Mouse (Mus musculus): ENCODE measurements around the gene Ect2l. TPM values are rescaled to one million over a fixed set of nuclear protein-coding genes. Genes with fewer than 3 reads are reported as not detected.

Ect2l gene
- polyA plus RNA-seq (2015; fragmentation: Nextera tagmentation; extraction: Ambion mirVana), result 0.18 and 0.39 TPM in 2 replicates

- H3K27ac ChIP-seq (replicated peaks), result no peak within 1 kb of the TSS
- H3K36me3 ChIP-seq, result no peaks in the 10 kb centered on the region
- H3K4me1 ChIP-seq (replicated peaks), result no peaks in the 10 kb centered on the region
- H3K9ac ChIP-seq, result no peak within 1 kb of the TSS
- WGBS, result 16% methylated on average over 11 of the region's 11 CpGs
- H3K4me3 ChIP-seq, result no peak within 1 kb of the TSS
- H3K4me2 ChIP-seq, result no peak within 1 kb of the TSS; the same call in 1 of the 2 replicates
- ATAC-seq (ENCODE audit: low FRiP score, low read depth), result peak; percentile 30; the same call in 1 of the 2 replicates
- H3K27me3 ChIP-seq, result no peaks in the 10 kb centered on the region
- H3K9me3 ChIP-seq, result no peaks in the 10 kb centered on the region
These were observed at the start of gene Ect2l for GRCm38 (mm10) chr10:18210726-18211125. TSS of gene Ect2l (minus strand) at chr10:18210890.

DNA sequence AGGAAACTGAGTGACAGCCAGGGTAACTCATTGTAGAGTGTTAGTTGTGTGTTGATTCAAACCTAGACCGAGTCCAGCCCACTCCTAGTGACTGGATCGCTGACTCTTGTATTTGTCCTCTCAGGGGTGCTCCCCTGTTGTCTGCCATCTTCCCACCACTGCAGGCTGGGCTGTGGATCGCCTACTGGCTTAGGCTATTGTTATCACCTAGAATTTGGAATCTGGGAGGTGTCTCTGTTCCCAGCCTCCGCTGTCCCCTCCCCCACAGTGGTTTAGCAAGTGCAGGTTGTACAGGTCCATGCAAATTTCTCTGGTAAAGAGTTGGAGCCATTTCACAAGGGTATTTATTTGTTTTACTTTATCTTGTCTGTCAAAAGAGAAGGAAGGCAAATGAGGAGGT, 40.7 kb upstream of the Ect2l start:
- H3K4me2 ChIP-seq, result no peak overlapping the region
- no peaks in the 10 kb centered on the region for H3K9me3 ChIP-seq
- H3K4me1 ChIP-seq (replicated peaks), result no peaks in the 10 kb centered on the region
- no peak for ATAC-seq (ENCODE audit: low FRiP score, low read depth)
- H3K4me3 ChIP-seq, result no peak overlapping the region
- no peak overlapping the region for H3K9ac ChIP-seq
- 68% methylated on average over 4 of the region's 4 CpGs for WGBS
- no peaks in the 10 kb centered on the region for H3K27me3 ChIP-seq
- no peak overlapping the region for H3K27ac ChIP-seq (replicated peaks)
- no peaks in the 10 kb centered on the region for H3K36me3 ChIP-seq

- no peaks in the 10 kb centered on the region for H3K9me3 ChIP-seq
- no peak overlapping the region for H3K4me3 ChIP-seq
- no peak overlapping the region for H3K27ac ChIP-seq (replicated peaks)
- H3K4me1 ChIP-seq (replicated peaks), result no peaks in the 10 kb centered on the region
- H3K4me2 ChIP-seq, result no peak overlapping the region
- no peak overlapping the region for H3K9ac ChIP-seq
- WGBS, result 78% methylated on average over 2 of the region's 2 CpGs
- H3K27me3 ChIP-seq, result no peaks in the 10 kb centered on the region
- H3K36me3 ChIP-seq, result no peaks in the 10 kb centered on the region
- no peak for ATAC-seq (ENCODE audit: low FRiP score, low read depth)
These were observed 32.9 kb upstream of the Ect2l start for GRCm38 (mm10) chr10:18243614-18244013.

- Histone ChIP-seq H3K4me2 (no peak overlapping the region), H3K27ac (replicated peaks) (no peak overlapping the region), H3K4me3 (no peak overlapping the region), H3K9ac (no peak overlapping the region), H3K4me1 (replicated peaks) (peaks cover 12% of the 10 kb centered on the region), H3K9me3 (no peaks in the 10 kb centered on the region), H3K36me3 (no peaks in the 10 kb centered on the region), H3K27me3 (no peaks in the 10 kb centered on the region)
- no peak for ATAC-seq (ENCODE audit: low FRiP score, low read depth)
- 92% methylated on average over 7 of the region's 7 CpGs for WGBS
These were observed 26.5 kb upstream of the Ect2l start for GRCm38 (mm10) chr10:18237191-18237590.

DNA sequence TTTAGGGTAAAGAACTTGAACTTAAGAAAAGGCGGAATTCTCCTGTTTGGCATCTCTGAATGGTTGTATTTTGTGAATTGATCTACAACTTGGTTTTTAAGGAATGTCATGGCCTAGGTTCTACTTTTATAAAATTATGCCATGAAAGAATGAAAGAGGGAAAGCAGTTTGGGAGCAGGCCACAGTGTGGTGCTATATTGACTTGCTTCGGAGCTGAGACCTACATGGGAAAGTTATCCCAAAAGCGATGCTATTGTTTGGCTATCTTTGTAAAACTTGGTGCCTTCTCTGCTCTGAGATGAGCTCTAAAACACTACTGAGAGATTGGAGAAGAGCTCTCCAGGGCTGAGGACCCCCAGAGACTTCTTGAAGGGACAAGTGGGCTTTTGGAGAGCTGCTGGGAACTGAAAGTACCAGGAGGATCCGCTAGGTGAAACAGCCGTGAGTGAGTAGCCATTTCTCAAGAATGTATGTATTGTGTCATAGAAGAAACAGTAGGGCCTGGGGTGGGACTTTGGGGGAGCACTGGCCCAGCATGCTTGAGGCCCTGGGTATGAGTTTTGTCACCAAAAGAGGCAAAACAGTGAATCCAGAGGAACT, 25.7 kb upstream of the Ect2l start:
- Histone ChIP-seq H3K27ac (replicated peaks) (no peak overlapping the region), H3K4me1 (replicated peaks) (peaks cover 12% of the 10 kb centered on the region), H3K36me3 (no peaks in the 10 kb centered on the region), H3K9me3 (no peaks in the 10 kb centered on the region), H3K4me2 (no peak overlapping the region), H3K27me3 (no peaks in the 10 kb centered on the region), H3K9ac (no peak overlapping the region), H3K4me3 (no peak overlapping the region)
- 83% methylated on average over 5 of the region's 5 CpGs for WGBS
- no peak for ATAC-seq (ENCODE audit: low FRiP score, low read depth)

- H3K27me3 ChIP-seq, result no peaks in the 10 kb centered on the region
- H3K9ac ChIP-seq, result peak overlapping the region; percentile 73
- H3K4me3 ChIP-seq, result peak overlapping the region; percentile 79
- 11% methylated on average over 14 of the region's 14 CpGs for WGBS
- peak; percentile 78 for ATAC-seq (ENCODE audit: low FRiP score, low read depth)
- peaks cover 12% of the 10 kb centered on the region for H3K4me1 ChIP-seq (replicated peaks)
- H3K36me3 ChIP-seq, result no peaks in the 10 kb centered on the region
- H3K27ac ChIP-seq (replicated peaks), result peak overlapping the region; percentile 86; the same call in 1 of the 2 replicates
- peak overlapping the region; percentile 73 for H3K4me2 ChIP-seq
- H3K9me3 ChIP-seq, result no peaks in the 10 kb centered on the region
These were observed 24.7 kb upstream of the Ect2l start for GRCm38 (mm10) chr10:18235402-18235747.

DNA sequence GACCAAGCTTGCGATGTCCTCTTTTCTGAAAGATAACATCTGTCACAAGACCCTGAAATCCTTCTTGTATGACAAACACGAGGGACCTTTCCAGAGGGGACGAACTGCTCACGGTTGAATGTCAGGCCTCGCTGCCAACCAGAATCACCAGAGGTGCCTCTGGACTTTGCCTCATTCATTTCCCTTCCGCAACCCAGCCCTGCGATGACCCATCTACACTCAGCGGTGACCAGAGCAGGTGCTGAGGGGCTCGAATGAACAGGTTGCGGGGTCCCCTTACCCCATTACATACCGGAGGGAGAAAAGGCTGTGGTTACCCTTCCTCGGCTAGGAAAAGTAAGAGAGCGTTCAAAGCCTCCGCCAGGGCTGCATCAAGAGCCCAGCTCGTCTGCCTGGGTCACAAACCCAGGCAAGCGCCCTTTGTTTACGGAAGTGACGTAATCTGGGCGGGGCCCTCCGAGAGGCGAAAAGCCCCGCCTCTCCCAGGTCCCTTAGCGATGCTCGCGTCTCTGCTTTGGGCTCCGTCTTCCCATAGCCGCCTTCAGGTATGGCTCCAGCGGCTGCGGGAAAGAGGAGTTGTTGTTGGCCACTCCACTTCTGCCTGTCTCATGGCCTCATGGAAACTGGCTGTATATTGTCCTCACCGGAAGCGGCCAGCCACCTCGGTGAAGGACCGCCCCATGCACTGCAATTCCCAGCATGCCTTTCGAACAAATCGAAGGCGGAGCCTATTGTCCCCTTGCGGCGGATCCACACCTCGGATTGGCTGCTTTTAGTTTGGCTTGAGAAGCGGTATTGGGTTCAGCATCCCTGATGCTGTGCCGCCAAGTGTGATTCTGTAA, 24.1 kb upstream of the Ect2l start, which contains the start of gene Ccdc28a:
Ccdc28a (minus strand) TSS at position 439 of the 842 bp plus-strand sequence.
- Histone ChIP-seq H3K27ac (replicated peaks) (peak within 1 kb of the TSS; percentile 86), H3K4me3 (peak within 1 kb of the TSS; percentile 79), H3K27me3 (no peaks in the 10 kb centered on the region), H3K9me3 (no peaks in the 10 kb centered on the region), H3K36me3 (no peaks in the 10 kb centered on the region), H3K9ac (peak within 1 kb of the TSS; percentile 73), H3K4me1 (replicated peaks) (peaks cover 12% of the 10 kb centered on the region), H3K4me2 (peak within 1 kb of the TSS; percentile 73)
- WGBS, result 1% methylated on average over 41 of the region's 41 CpGs
- ATAC-seq (ENCODE audit: low FRiP score, low read depth), result peak; percentile 99

GRCm38 (mm10) chr10:18233891-18234290, 23.2 kb upstream of the Ect2l start:
- Histone ChIP-seq H3K9ac (peak overlapping the region; percentile 73; the same call in 1 of the 2 replicates), H3K4me2 (peak overlapping the region; percentile 73), H3K27ac (replicated peaks) (no peak overlapping the region), H3K36me3 (no peaks in the 10 kb centered on the region), H3K27me3 (no peaks in the 10 kb centered on the region), H3K9me3 (no peaks in the 10 kb centered on the region), H3K4me3 (peak overlapping the region; percentile 79), H3K4me1 (replicated peaks) (peaks cover 12% of the 10 kb centered on the region)
- 54% methylated on average over 3 of the region's 3 CpGs for WGBS
- ATAC-seq (ENCODE audit: low FRiP score, low read depth), result no peak

DNA sequence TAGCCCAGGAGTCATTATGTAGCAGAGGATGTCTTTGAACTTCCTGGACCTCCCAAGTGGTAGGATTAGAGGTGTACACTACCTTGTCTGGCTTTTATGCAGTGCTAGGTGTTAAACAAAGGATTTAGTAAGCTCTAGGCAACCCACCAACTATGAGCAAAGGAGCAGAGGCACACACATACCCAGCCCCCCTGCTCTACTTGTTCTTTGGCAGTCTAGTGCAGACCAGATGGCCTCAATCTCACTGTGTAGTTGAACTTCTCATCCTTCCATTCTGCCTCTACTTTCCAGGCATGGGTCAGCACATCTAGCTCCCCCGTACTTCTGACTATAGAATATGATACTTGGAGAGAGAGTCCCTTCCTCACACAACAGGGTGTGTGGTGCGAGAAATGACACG, 13.7 kb upstream of the Ect2l start:
- H3K36me3 ChIP-seq, result no peaks in the 10 kb centered on the region
- no peak overlapping the region for H3K27ac ChIP-seq (replicated peaks)
- H3K27me3 ChIP-seq, result no peaks in the 10 kb centered on the region
- no peak for ATAC-seq (ENCODE audit: low FRiP score, low read depth)
- no peaks in the 10 kb centered on the region for H3K9me3 ChIP-seq
- no peak overlapping the region for H3K4me2 ChIP-seq
- no peaks in the 10 kb centered on the region for H3K4me1 ChIP-seq (replicated peaks)
- H3K9ac ChIP-seq, result no peak overlapping the region
- 96% methylated on average over 3 of the region's 3 CpGs for WGBS
- no peak overlapping the region for H3K4me3 ChIP-seq

- ATAC-seq (ENCODE audit: low FRiP score, low read depth), result no peak
These were observed 8.7 kb upstream of the Ect2l start for GRCm38 (mm10) chr10:18219351-18219750.

GRCm38 (mm10) chr10:18214124-18214523, 3.4 kb upstream of the Ect2l start:
- 88% methylated on average over 5 of the region's 5 CpGs for WGBS
- no peaks in the 10 kb centered on the region for H3K36me3 ChIP-seq
- H3K27ac ChIP-seq (replicated peaks), result no peak overlapping the region
- no peaks in the 10 kb centered on the region for H3K9me3 ChIP-seq
- H3K4me3 ChIP-seq, result no peak overlapping the region
- H3K27me3 ChIP-seq, result no peaks in the 10 kb centered on the region
- H3K9ac ChIP-seq, result no peak overlapping the region
- ATAC-seq (ENCODE audit: low FRiP score, low read depth), result no peak
- no peak overlapping the region for H3K4me2 ChIP-seq
- no peaks in the 10 kb centered on the region for H3K4me1 ChIP-seq (replicated peaks)

More at GRCm38 (mm10) chr10:18219351-18219750, 8.7 kb upstream of the Ect2l start:
- no peaks in the 10 kb centered on the region for H3K4me1 ChIP-seq (replicated peaks)
- H3K27ac ChIP-seq (replicated peaks), result no peak overlapping the region
- H3K36me3 ChIP-seq, result no peaks in the 10 kb centered on the region
- WGBS, result 88% methylated on average over 10 of the region's 10 CpGs
- H3K27me3 ChIP-seq, result no peaks in the 10 kb centered on the region
- H3K9ac ChIP-seq, result no peak overlapping the region
- H3K4me2 ChIP-seq, result no peak overlapping the region
- no peaks in the 10 kb centered on the region for H3K9me3 ChIP-seq
- H3K4me3 ChIP-seq, result no peak overlapping the region

DNA sequence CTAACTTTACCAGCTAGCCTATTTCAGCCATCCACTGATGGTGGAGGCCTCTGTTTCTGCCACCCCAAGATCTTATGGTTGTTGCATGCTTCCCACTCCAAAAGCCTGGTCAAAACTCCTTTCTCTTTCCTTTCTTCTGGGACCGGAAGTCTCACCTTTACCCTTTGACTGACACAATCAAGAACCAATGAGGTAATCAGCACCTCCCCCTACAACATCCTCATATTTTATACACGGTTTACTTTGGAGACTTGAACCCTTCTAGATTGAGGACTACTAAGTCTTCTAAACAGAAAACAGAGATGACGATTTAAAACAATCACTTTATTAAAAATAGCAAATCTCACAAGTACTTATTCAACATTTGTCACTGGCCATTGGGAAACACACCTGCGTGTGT, 2.7 kb upstream of the Ect2l start:
- Histone ChIP-seq H3K9me3 (no peaks in the 10 kb centered on the region), H3K4me1 (replicated peaks) (no peaks in the 10 kb centered on the region), H3K27me3 (no peaks in the 10 kb centered on the region), H3K4me2 (no peak overlapping the region), H3K36me3 (no peaks in the 10 kb centered on the region), H3K27ac (replicated peaks) (no peak overlapping the region), H3K4me3 (no peak overlapping the region), H3K9ac (no peak overlapping the region)
- 81% methylated on average over 4 of the region's 4 CpGs for WGBS
- no peak for ATAC-seq (ENCODE audit: low FRiP score, low read depth)

Data from hindbrain, embryonic 15.5 days (tissue).